Mouse (Mus musculus) adrenal gland, postnatal 36 days (tissue): ENCODE data around the gene Tmem246. TPM values are rescaled to one million over a fixed set of nuclear protein-coding genes. Genes with fewer than 3 reads are reported as not detected.
"Not testable (repeated sequence)": the region's sequence is repeated elsewhere in the genome, so short reads cannot be mapped to it uniquely, and the experiment has no call there.

ENCODE experiments used
- DNase-seq, 2 experiments: peaks; one replicate each; pipeline ENCODE4 v3.0.0; 2021; ENCODE audit warnings: mixed read lengths in 1 of 2
- long read RNA-seq, 2 experiments: library from polyadenylated mRNA; stranded (forward); transcript quantifications; one replicate each; pipeline ENCODE4 v2.0.0; 2021; ENCODE audit warnings: borderline sequencing depth in 2 of 2
- total RNA-seq, 2 experiments: library from RNA; stranded (reverse); gene quantifications; 2 replicates each; pipeline ENCODE4 v1.2.3; 2021

Tmem246 gene
- total RNA-seq = 1 to 10 TPM; 8.2 to 9.4 TPM
- long read RNA-seq, experiment 1, transcript Tmem246-202 (2 exons, 748 nt) = minor isoform, 8 of 17 reads
- long read RNA-seq, experiment 1, transcript Tmem246-201 (2 exons, 2,989 nt) = major isoform, 9 of 17 reads
- long read RNA-seq, experiment 1, partial matches to known transcripts = 0 of 17 reads
- long read RNA-seq, experiment 1, other reads (novel, unspliced or antisense) = 0 of 17 reads
- long read RNA-seq, experiment 2, transcript Tmem246-202 (2 exons, 748 nt) = major isoform, 12 of 17 reads
- long read RNA-seq, experiment 2, partial matches to known transcripts = 0 of 17 reads
- long read RNA-seq, experiment 2, other reads (novel, unspliced or antisense) = 3 of 17 reads

DNA sequence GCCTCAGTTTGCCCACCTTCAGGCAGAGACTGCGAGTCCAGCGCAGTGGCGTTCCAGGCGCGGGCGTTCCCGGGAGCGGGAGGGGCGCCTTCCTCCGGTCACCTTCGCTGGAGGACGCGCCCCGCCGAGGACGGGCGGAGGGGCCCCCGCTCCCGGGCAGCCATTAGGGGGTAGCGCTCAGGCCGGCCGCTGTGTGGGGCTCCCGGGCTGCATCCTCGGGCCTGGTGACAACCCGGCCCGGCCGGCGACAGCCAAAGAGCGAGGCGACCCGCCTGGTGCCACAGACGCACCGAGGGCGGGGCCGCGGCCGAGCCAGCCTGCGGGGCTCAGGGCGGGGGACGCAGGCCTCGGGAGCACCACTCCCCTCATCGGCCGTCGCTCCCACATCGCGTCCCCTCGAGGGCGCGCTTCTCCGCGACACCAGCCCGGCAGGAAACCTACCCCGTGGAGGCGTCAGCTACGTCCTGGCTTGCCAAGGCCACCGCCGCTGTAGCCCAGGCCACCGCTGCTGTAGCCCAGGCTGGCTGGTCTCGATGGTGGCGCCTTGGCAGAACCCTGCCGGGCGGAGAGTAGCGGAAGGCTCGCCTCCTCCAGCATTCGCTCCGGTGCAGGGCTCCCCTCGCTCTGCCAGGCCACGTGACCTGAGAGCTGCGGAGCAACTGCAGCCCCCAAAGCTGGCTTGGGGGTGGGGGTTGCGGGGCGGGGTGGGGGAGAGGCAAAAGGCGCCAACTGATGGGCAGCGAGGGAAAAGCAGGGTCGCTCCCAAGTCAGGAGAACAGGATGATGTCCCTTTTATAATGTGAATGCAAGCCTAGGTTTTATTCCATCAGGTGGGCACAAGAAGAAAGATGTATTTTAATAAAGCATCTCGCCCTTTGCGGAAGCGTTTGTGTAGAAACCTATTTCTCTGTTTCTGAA is at the start of gene Tmem246:
Gene Tmem246, minus strand, starts transcription at position 694 of the 918 bp plus-strand sequence.
- peak; percentile 66 to 71 for DNase-seq

DNA sequence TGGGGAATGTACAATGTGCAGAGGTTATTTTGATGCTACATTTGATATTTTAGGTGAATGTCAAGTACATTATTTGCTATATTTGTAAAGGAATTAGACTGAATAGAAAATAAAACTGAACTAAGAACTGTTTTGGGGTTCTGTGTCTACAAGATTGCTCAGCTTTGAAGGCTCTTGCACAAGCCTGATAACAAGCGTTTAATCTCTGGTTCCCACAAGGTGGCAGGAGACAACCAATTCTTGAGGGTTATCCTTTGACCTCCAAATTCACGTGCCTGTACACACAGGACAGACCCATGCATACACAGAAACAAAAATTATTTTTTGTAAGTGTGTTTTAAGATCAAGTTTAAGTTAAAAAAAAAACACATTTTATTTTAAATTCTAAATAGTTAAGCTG is 42.2 kb upstream of the Tmem246 start:
- DNase-seq = no peak

DNA sequence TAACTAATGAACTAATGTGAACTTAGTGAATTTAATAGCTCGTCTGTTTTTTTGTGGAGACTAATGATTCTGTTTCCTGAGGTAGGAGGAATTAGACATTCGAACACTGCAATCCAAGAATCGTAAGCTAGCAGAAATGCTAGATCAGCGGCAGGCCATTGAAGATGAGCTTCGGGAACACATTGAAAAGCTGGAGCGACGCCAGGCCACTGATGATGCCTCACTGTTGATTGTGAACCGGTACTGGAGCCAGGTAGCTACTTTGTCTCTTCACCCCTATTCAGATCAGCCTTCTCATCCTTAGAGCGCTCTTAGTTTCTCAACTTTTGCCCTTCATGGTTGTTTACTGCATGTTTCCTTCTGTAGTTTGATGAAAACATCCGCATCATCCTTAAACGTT is 40.1 kb upstream of the Tmem246 start:
- no peak for DNase-seq

- DNase-seq = no peak
Observed at GRCm38 (mm10) chr4:49632139-49632481, 34.4 kb upstream of the Tmem246 start.

GRCm38 (mm10) chr4:49631319-49632138 is 33.9 kb upstream of the Tmem246 start, which contains the start of gene Rnf20:
Gene Rnf20 (plus strand): TSS chr4:49632006.
- DNase-seq = peak; percentile 95 to 97

GRCm38 (mm10) chr4:49628941-49629340 is 31.3 kb upstream of the Tmem246 start:
- no peak for DNase-seq

DNA sequence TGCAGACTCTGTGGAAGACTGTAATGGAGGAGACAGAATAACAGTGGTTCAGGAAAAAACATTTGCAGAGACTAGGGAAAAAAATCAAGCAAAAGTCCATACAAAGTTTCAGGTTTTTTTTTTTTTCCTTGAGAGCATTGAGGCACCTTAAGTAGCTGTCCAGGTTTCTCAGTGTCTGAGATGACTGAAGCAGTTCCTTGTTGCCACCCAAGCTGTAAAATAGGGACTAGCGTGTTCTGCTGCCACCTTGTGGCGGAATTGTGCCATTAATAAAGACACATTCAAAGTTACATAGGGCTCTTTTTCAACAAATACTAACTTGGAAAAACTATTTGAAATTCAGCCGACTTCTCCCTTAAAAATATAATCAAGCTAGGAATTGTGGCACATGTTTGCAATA is 29.3 kb upstream of the Tmem246 start:
- peak; percentile 72 to 77 for DNase-seq

- not testable (repeated sequence) for DNase-seq
Observed at GRCm38 (mm10) chr4:49624969-49625368, 27.3 kb upstream of the Tmem246 start.

DNA sequence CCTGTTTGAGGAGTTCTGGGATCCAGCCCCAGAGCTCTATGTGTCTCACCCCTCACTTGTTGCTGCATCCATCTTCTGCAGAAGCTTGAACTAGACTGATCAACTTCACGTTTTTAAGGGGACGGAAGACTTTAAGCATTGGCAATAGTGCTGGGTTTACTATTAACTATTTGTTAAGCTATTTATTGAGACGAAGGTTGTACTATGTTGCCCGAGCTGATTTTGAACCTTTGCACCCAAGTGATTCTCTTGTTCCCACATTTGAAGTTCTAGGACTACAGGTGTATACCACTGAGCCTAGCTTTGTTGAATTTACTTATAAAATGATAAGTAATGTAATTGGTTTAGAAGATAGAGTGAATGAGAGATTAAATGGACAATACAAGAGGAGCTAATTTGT is 26.2 kb upstream of the Tmem246 start:
- no peak for DNase-seq

- DNase-seq = no peak
Observed at GRCm38 (mm10) chr4:49622272-49622671, 24.6 kb upstream of the Tmem246 start.

- not testable (repeated sequence) for DNase-seq
Observed at GRCm38 (mm10) chr4:49619861-49620260, 22.2 kb upstream of the Tmem246 start.

- no peak for DNase-seq
Observed at GRCm38 (mm10) chr4:49616924-49617323, 19.2 kb upstream of the Tmem246 start.

- DNase-seq = no peak
Observed at GRCm38 (mm10) chr4:49605459-49605858, 7.8 kb upstream of the Tmem246 start.

DNA sequence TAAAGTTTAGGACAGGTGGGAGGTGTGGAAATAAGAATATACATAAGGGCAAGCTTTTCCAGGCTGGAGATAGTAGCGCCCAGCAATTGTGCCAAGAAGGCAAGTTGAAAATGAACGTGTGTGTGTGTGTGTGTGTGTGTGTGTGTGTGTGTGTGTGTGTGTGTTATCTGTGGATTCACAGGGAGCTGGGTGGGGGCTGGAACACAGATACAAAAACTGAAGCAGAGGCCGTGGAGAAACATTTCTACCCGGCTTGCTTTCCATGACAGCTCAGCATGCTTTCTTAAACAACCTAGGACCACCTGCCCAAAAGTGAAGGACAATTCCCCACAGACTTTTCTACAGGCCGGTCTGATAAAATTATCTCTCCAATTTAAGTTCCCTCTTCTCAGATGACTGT is 6.9 kb upstream of the Tmem246 start:
- no peak for DNase-seq

DNA sequence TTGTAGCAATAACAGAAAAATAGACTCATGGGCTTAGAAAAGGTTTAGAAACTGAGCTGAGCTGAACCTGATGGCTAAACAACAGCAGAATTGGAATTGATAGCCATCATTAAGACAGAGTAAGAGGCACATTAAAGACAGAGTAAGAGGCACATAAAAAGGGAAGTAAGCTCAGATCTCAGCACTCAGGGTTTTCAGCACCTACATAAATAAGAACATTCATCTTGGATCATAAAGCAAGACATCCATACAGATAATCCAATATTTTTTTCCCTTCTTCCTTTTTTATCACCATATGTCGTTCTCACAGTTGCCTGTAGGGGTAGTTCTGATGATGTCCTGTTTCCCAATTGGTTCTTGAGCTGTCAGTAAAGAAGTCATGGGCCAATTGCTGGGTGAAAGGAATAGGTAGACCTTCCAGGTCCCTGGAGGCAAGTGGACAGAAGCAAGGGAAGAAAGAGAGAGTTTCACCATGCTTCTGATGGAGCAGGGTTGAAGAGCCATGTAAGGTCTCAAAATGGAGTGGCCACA is 6.4 kb upstream of the Tmem246 start:
- no peak for DNase-seq

- DNase-seq = no peak
Observed at GRCm38 (mm10) chr4:49603161-49603560, 5.5 kb upstream of the Tmem246 start.

- peak in 1 of 2 experiments; percentile 6 for DNase-seq
Observed at GRCm38 (mm10) chr4:49596846-49597182, 862 bp downstream of the Tmem246 start.

GRCm38 (mm10) chr4:49590152-49590551 is 7.5 kb downstream of the Tmem246 start:
- DNase-seq = no peak

GRCm38 (mm10) chr4:49586811-49587210 is 10.9 kb downstream of the Tmem246 start:
- no peak for DNase-seq

DNA sequence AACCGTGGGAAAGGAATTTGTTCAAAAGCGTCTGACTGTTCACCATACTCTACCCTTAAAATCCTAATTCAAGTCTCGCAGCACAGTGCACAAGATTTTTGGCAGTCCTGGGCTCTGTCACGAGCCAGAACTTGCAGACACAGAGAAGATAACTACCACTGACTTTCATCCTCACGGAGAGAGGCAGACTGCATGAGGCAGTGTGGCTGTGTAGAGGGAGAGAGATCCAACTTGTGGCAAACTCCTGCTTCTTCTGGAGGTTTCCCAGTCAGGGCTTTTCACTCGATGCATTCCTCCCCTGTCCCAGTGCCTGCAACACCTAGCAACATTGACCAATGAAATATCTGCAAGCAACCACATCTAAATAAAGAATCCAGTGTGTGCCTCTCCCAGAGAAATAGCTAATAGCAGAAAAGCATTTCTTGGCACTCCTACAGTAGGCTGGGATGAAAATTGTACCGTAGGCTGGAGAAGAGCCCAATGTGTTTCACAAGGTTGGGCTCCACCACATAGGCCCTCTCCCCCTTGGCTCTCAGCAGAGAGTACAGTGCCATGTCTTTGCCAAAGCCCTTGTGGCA is 12.1 kb downstream of the Tmem246 start:
- DNase-seq = no peak

- no peak for DNase-seq
Observed at GRCm38 (mm10) chr4:49583965-49584831, 13.5 kb downstream of the Tmem246 start.
